Mouse (Mus musculus) urinary bladder, postnatal 14 days (tissue): Measurements from ENCODE around the gene Cacna2d1.

Experiments
- DNase-seq: peaks from one replicate; pipeline ENCODE4 v3.0.0; 2021; ENCODE audit warnings: low spot score

Cacna2d1 gene

DNA sequence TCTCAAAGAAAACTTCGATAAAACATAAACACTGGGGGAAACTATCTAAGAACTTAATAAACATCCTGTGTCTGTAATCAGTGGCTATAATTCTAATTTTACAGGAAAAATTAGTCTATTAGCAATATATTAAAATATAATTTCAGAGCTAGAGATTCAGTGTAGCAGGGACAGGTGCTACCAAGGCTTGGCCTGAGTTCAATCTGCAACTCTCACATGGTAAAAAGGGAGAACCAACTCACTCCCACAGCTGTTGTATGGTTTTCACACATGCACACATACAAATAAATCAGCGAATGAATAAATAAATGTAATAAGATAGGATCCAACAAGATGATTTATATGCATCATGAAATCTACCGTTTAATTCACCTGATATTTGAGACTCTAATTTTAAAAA, 484.0 kb downstream of the Cacna2d1 start:
- no peak for DNase-seq
